Mouse (Mus musculus): ENCODE results near the gene Cenpb. TPM values are rescaled to one million over a fixed set of nuclear protein-coding genes. Genes with fewer than 3 reads are reported as not detected.
A peak's percentile ranks its signal among the peaks of the same experiment; 100 is the strongest.
"Not testable (repeated sequence)": the region's sequence is repeated elsewhere in the genome, so short reads cannot be mapped to it uniquely, and the experiment has no call there.

Cenpb gene
- 30.0 and 38.5 TPM in 2 replicates for total RNA-seq (2012; rRNA removed)

DNA sequence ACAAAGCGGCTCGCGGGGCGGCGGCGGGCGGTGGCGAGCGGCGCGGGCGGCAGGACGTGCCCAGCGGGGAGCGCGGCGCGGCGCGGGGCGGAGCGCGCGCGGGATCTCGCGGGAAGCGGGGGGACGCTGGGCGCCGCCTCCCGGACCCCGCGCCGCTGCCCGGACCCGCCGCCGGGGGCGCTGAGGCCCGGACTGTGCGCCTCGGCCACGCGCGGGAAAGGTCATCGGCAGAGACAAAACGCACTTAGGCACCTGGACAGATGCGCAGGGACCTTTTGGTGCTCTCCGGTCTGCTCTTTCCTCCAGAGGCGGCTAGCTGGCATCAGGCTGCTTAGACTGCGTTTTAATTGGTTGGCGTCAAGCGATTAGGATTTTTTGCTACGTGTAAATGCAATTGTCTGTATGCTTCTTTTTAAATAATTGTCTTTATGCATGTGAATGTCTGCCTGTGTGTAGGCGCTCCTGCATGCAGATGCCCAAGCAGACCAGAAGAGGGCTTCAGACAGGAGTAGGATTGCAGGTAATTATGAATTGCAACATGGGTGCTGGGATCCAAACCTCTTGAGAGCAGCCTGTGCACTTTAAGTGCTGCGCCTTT is at the start of gene Cenpb:
Gene Cenpb (minus strand): TSS at position 78 of the 598 bp plus-strand sequence.
- in situ Hi-C loops (cut with MboI; ENCODE audit: low sequenced_read_pairs in 2 of 2, unreplicated experiment in 2 of 2): no loop called here

DNA sequence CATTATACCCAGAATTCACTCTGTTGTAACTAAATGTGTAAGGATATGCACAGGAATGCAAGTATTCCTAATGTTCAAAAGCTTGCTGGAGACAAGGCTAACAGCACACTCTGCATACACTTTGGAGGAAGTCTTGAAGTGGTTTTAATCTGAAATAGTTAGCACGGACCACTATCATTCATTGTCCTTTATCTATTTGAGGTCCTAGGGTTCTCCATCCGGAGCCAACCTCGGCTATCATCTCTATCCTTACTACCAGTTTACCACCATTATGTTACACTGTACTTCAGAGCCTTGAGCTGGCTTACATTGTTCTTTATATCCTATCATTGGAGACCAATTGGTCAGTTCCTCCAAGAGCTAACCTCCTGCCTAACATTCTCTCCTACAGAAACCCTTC is 47.4 kb upstream of the Cenpb start:
- Histone ChIP-seq H3K27ac (ENCODE audit: insufficient read depth, low read depth, low read length, poor library complexity, severe bottlenecking) (no peak overlapping the region), H3K4me3 (ENCODE audit: insufficient read depth in 1 of 2, low read depth in 1 of 2, low read length in 2 of 2, poor library complexity in 1 of 2, severe bottlenecking in 1 of 2) (no peak overlapping the region), H3K4me1 (ENCODE audit: control insufficient read depth in 2 of 2, insufficient read depth in 2 of 2, low read length in 2 of 2, poor library complexity in 1 of 2) (peaks cover 2 to 4% of the 10 kb centered on the region in 2 experiments; a peak in 3 of 4 replicates), H3K9ac (ENCODE audit: insufficient read depth, low read depth, low read length, poor library complexity, severe bottlenecking) (no peak overlapping the region), H3K9me3 (ENCODE audit: control insufficient read depth, insufficient read depth, low read depth, low read length) (no peaks in the 10 kb centered on the region), H3K36me3 (ENCODE audit: control insufficient read depth, insufficient read depth, low read length, poor library complexity, severe bottlenecking) (no peaks in the 10 kb centered on the region)
- TF ChIP-seq CHD2 (IDR thresholded peaks at IDR 0.05; ENCODE audit: low read depth, low read length): no peak
- no peak for TF ChIP-seq ZC3H11A (IDR thresholded peaks at IDR 0.05; ENCODE audit: borderline replicate concordance, low read depth, low read length)
- TF ChIP-seq HCFC1 (IDR thresholded peaks at IDR 0.05; ENCODE audit: borderline replicate concordance, insufficient read depth, low read length): no peak
- TF ChIP-seq ZNF384 (IDR thresholded peaks at IDR 0.05; ENCODE audit: low read depth, low read length): no peak
- TF ChIP-seq MAFK (IDR thresholded peaks at IDR 0.05; ENCODE audit: insufficient read depth, low read depth, low read length): no peak
- no peak for DNase-seq (ENCODE audit: low read depth, low spot score)
- in situ Hi-C loops (cut with MboI; ENCODE audit: low sequenced_read_pairs in 2 of 2, unreplicated experiment in 2 of 2): no loop called here

More for the DNA sequence above, at the start of gene Cenpb:
- 0 out of 2 replicates have a peak within 1 kb of the TSS, but pooled peaks have one; percentile 27 for H3K27ac ChIP-seq (ENCODE audit: insufficient read depth, low read depth, low read length, poor library complexity, severe bottlenecking)
- no peaks in the 10 kb centered on the region for H3K9me3 ChIP-seq (ENCODE audit: control insufficient read depth, insufficient read depth, low read depth, low read length)
- no peaks in the 10 kb centered on the region; the same call in 1 of the 2 replicates for H3K36me3 ChIP-seq (ENCODE audit: control insufficient read depth, insufficient read depth, low read length, poor library complexity, severe bottlenecking)
- peak within 1 kb of the TSS; percentile 85 for H3K9ac ChIP-seq (ENCODE audit: insufficient read depth, low read depth, low read length, poor library complexity, severe bottlenecking)
- peak; percentile 68 for DNase-seq (ENCODE audit: low read depth, low spot score)
- TF ChIP-seq HCFC1 (IDR thresholded peaks at IDR 0.05; ENCODE audit: borderline replicate concordance, insufficient read depth, low read length) (peak; percentile 25; the same call in 1 of the 2 replicates), ZNF384 (IDR thresholded peaks at IDR 0.05; ENCODE audit: low read depth, low read length) (no peak), CHD2 (IDR thresholded peaks at IDR 0.05; ENCODE audit: low read depth, low read length) (no peak)
- H3K4me1 ChIP-seq (ENCODE audit: control insufficient read depth in 2 of 2, insufficient read depth in 2 of 2, low read length in 2 of 2, poor library complexity in 1 of 2): peaks cover 4 to 21% of the 10 kb centered on the region in 2 experiments
- peak within 1 kb of the TSS; percentile 75 to 96 for H3K4me3 ChIP-seq (ENCODE audit: insufficient read depth in 1 of 2, low read depth in 1 of 2, low read length in 2 of 2, poor library complexity in 1 of 2, severe bottlenecking in 1 of 2)

DNA sequence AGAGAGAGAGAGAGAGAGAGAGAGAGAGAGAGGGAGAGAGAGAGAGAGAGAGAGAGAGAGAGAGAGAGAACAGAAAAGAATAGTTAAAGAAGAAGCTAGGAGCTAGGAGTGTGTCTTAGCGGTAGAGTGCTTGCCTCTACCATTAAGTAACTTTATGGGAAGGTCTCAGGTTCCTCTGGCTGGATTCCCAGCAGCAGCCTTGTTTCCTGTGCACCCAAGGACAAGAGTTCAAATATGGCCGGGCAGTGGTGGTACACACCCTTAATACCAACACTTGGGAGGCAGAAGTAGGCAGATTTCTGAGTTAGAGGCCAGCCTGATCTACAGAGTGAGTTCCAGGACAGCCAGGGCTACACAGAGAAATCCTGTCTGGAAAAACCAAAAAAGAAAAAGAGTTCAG is 46.8 kb upstream of the Cenpb start:
- H3K4me3 ChIP-seq (ENCODE audit: insufficient read depth in 1 of 2, low read depth in 1 of 2, low read length in 2 of 2, poor library complexity in 1 of 2, severe bottlenecking in 1 of 2); DNase-seq (ENCODE audit: low read depth, low spot score); H3K27ac ChIP-seq (ENCODE audit: insufficient read depth, low read depth, low read length, poor library complexity, severe bottlenecking); H3K9me3 ChIP-seq (ENCODE audit: control insufficient read depth, insufficient read depth, low read depth, low read length); H3K4me1 ChIP-seq (ENCODE audit: control insufficient read depth in 2 of 2, insufficient read depth in 2 of 2, low read length in 2 of 2, poor library complexity in 1 of 2); H3K36me3 ChIP-seq (ENCODE audit: control insufficient read depth, insufficient read depth, low read length, poor library complexity, severe bottlenecking); H3K9ac ChIP-seq (ENCODE audit: insufficient read depth, low read depth, low read length, poor library complexity, severe bottlenecking); in situ Hi-C loops (cut with MboI; ENCODE audit: low sequenced_read_pairs in 2 of 2, unreplicated experiment in 2 of 2): not testable (repeated sequence)

DNA sequence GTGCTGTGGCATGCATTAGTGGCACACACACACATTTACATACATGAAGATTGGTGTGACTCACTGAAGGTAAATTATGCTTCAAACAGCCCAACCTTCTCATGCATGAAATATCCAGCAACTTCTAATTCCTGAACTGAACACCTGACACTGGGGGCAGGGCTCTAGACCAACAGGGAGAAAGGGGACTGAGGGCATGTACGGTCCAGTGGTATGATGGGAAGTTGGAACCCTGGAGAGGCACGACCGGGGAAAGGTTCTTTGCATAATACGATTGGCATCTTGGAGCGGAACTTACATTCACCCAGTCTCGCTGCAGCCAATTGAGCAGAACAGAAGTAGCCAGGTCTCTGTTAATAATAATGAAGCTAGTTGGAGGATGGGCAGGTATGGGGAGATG is 45.3 kb upstream of the Cenpb start:
- Histone ChIP-seq H3K9ac (ENCODE audit: insufficient read depth, low read depth, low read length, poor library complexity, severe bottlenecking) (no peak overlapping the region), H3K36me3 (ENCODE audit: control insufficient read depth, insufficient read depth, low read length, poor library complexity, severe bottlenecking) (no peaks in the 10 kb centered on the region), H3K27ac (ENCODE audit: insufficient read depth, low read depth, low read length, poor library complexity, severe bottlenecking) (no peak overlapping the region), H3K4me1 (ENCODE audit: control insufficient read depth in 2 of 2, insufficient read depth in 2 of 2, low read length in 2 of 2, poor library complexity in 1 of 2) (peaks cover 2% of the 10 kb centered on the region in 2 experiments; a peak in 2 of 4 replicates), H3K4me3 (ENCODE audit: insufficient read depth in 1 of 2, low read depth in 1 of 2, low read length in 2 of 2, poor library complexity in 1 of 2, severe bottlenecking in 1 of 2) (no peak overlapping the region), H3K9me3 (ENCODE audit: control insufficient read depth, insufficient read depth, low read depth, low read length) (no peaks in the 10 kb centered on the region)
- DNase-seq (ENCODE audit: low read depth, low spot score): no peak
- in situ Hi-C loops (cut with MboI; ENCODE audit: low sequenced_read_pairs in 2 of 2, unreplicated experiment in 2 of 2): no loop called here
- TF ChIP-seq MAFK (IDR thresholded peaks at IDR 0.05; ENCODE audit: insufficient read depth, low read depth, low read length) (no peak), ZC3H11A (IDR thresholded peaks at IDR 0.05; ENCODE audit: borderline replicate concordance, low read depth, low read length) (no peak), ZNF384 (IDR thresholded peaks at IDR 0.05; ENCODE audit: low read depth, low read length) (no peak), CHD2 (IDR thresholded peaks at IDR 0.05; ENCODE audit: low read depth, low read length) (no peak), HCFC1 (IDR thresholded peaks at IDR 0.05; ENCODE audit: borderline replicate concordance, insufficient read depth, low read length) (no peak)

DNA sequence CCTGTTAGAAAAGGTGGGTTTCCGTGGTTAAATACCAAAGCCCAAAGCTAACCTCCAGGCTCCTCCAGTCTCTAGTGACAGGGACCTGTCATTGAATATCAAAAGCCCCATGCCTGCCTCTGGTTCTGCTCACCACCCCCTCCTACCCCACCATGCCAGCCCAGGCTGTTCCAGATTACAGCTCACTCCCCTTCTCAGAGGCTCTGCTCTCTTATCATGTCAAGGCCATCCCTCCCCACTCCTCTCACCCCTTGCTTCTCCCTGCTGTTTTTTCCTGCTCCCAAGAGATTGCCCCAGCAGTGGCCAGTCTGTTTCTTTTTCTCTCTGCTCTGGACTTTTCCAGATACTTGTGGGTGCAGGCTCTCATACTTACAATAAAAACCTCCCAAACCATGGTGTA is 43.7 kb upstream of the Cenpb start:
- no peak overlapping the region for H3K9ac ChIP-seq (ENCODE audit: insufficient read depth, low read depth, low read length, poor library complexity, severe bottlenecking)
- no peak overlapping the region for H3K4me3 ChIP-seq (ENCODE audit: insufficient read depth in 1 of 2, low read depth in 1 of 2, low read length in 2 of 2, poor library complexity in 1 of 2, severe bottlenecking in 1 of 2)
- no peak overlapping the region for H3K27ac ChIP-seq (ENCODE audit: insufficient read depth, low read depth, low read length, poor library complexity, severe bottlenecking)
- peaks cover 0 to 2% of the 10 kb centered on the region in 2 experiments; a peak in 1 of 4 replicates for H3K4me1 ChIP-seq (ENCODE audit: control insufficient read depth in 2 of 2, insufficient read depth in 2 of 2, low read length in 2 of 2, poor library complexity in 1 of 2)
- no peak for DNase-seq (ENCODE audit: low read depth, low spot score)
- H3K9me3 ChIP-seq (ENCODE audit: control insufficient read depth, insufficient read depth, low read depth, low read length): no peaks in the 10 kb centered on the region
- TF ChIP-seq ZNF384 (IDR thresholded peaks at IDR 0.05; ENCODE audit: low read depth, low read length) (no peak), MAFK (IDR thresholded peaks at IDR 0.05; ENCODE audit: insufficient read depth, low read depth, low read length) (no peak), ZC3H11A (IDR thresholded peaks at IDR 0.05; ENCODE audit: borderline replicate concordance, low read depth, low read length) (no peak), CHD2 (IDR thresholded peaks at IDR 0.05; ENCODE audit: low read depth, low read length) (no peak), HCFC1 (IDR thresholded peaks at IDR 0.05; ENCODE audit: borderline replicate concordance, insufficient read depth, low read length) (no peak)
- H3K36me3 ChIP-seq (ENCODE audit: control insufficient read depth, insufficient read depth, low read length, poor library complexity, severe bottlenecking): no peaks in the 10 kb centered on the region
- in situ Hi-C loops (cut with MboI; ENCODE audit: low sequenced_read_pairs in 2 of 2, unreplicated experiment in 2 of 2): no loop called here

All from ES-E14 (cell line).